Mouse (Mus musculus) embryonic fibroblast, embryonic 13.5 days (primary cell): ENCODE measurements at regions not wholly inside any gene's neighbourhood (a gene's known extent, or its start where the extent isn't known, plus 50 kb on each side); places are given as distances from the start of the nearest gene placed in this dataset.

ENCODE experiments used
- H3K27ac ChIP-seq: 2 replicates; pipeline ENCODE4 v1.5.1; 2012; ENCODE audit warnings: low read length, control low read depth, inconsistent platforms; ENCODE audit not compliant: insufficient read depth
- H3K4me1 ChIP-seq: 2 replicates; pipeline ENCODE4 v1.6.1; 2011; ENCODE audit warnings: low read length; ENCODE audit not compliant: control insufficient read depth, insufficient read depth
- H3K4me3 ChIP-seq: 2 replicates; pipeline ENCODE4 v1.5.1; 2011; ENCODE audit warnings: mild to moderate bottlenecking, control low read depth, low read length; ENCODE audit not compliant: insufficient read depth
- CTCF ChIP-seq: IDR thresholded peaks from 2 replicates; pipeline ENCODE4 v1.5.1; 2011; ENCODE audit warnings: mild to moderate bottlenecking, control low read depth, low read length, moderate library complexity, borderline replicate concordance; ENCODE audit not compliant: insufficient read depth
- POLR2A ChIP-seq: IDR thresholded peaks from 2 replicates; pipeline ENCODE4 v1.6.1; 2011; ENCODE audit warnings: low read depth, mild to moderate bottlenecking, control low read depth, low read length, moderate library complexity

DNA sequence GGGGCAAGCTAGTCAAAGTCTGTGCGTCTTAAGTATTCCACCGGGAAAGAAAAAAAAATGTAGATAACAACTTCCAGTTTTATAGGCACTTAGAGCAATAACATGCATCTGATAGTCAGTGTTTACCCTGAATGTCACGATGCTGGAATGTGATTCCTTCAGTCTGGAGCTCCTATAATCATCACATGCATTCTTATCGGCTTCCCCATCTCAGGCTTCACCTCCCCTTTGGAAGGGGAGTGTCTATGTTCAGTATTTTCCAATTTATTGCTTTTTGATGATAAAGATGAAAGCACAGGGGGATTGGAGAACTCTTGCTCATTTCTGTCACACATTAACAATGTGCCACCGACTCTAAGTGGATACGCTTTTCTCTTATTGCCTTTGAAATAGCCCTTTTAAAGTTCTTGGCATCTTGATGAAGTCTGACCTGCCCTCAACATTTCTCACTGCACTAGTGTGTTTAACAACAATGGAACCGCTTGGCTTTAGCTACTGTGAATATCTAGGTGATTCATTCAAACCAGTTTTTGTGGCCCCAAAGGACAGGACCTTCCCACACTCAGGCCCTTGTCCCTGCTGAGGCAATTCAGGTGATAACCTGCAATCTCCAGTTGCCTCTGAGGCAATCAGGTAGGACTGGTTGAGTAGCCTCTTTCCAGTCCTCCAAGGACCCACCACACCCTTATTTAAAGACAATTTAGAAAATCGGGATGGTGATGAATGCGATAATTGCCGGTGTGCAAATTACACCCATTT is 101.5 kb upstream of the Btg1 start:
- peaks cover 4% of the 10 kb centered on the region; the same call in 1 of the 2 replicates for H3K4me1 ChIP-seq
- no peak overlapping the region for H3K4me3 ChIP-seq
- no peak for TF ChIP-seq POLR2A
- no peak for TF ChIP-seq CTCF
- H3K27ac ChIP-seq, result no peak overlapping the region

DNA sequence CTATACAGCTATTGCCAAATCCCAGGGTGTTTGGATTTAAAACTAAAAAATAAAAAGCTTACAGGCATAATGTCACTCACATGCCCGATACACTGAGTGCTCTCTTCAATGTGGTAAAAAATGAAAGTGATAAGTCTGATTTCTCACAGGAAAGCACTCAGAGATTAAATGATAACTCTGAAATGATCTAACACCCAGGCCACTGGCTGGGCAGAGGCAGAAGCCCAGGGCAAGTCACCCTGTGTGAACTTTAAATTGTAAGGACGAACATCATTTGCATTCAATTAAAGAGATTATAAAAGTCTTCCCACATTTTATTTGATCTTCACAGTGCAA is 100.9 kb upstream of the Btg1 start:
- no peak overlapping the region for H3K4me3 ChIP-seq
- H3K4me1 ChIP-seq, result peaks cover 4% of the 10 kb centered on the region; the same call in 1 of the 2 replicates
- H3K27ac ChIP-seq, result no peak overlapping the region
- TF ChIP-seq CTCF, result no peak
- TF ChIP-seq POLR2A, result no peak

DNA sequence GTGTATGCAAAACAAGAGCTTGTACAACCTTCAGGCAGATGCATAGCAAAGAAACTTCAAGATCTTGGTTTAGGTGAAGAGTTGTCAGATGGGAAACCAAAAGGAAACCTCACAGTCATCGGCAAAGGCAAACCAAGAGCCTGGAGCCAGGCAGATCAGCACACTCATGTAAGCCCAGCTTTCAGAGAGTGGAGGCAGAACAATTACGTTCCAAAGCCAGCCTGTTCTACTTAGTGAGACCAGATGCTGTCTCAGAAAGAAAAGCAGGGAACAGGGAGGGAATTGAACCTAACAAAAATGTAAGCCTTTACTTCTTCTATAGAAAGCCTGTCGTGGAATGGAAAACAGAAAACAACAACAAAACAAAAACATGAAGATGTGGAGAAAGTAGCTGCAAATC is 97.4 kb upstream of the Btg1 start:
- Histone ChIP-seq H3K27ac (no peak overlapping the region), H3K4me3 (no peak overlapping the region), H3K4me1 (peaks cover 4% of the 10 kb centered on the region; the same call in 1 of the 2 replicates)
- no peak for TF ChIP-seq CTCF
- no peak for TF ChIP-seq POLR2A

DNA sequence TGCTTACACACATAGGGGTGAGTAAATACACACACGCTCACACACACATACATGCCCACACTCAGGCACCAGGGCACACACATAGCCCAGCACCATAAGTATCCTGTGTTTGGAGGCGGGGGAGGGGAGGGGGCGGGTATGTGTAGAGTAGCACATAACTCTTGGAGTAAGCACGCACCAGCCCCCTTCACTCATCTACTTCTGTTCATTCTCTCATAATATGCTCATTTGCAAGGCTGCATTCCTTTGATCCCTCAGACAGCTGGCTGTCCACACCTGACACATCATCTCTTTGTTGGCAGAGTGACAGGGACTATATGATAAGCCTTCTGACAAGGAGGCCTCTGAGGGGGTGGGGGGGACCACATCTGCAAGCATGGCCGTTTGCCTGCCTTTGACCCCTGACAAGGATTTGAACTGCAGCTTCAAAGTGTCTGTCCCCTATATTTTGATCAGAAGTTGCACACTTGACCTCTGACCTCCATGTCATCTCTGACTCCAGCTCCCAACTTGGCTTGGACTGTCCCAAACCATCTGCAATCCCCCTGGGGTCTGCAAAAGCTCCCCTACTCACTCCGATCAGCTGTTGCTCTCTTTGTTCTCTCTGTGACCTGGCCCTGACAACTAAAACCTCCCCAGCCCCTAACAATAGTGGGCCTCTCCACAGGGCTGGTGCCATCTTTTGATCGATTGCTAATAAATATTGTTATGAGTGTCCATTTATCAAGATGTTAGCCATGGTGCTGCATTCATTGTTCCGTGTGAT is 95.6 kb upstream of the Btg1 start:
- Histone ChIP-seq H3K4me3 (no peak overlapping the region), H3K27ac (no peak overlapping the region), H3K4me1 (peaks cover 5% of the 10 kb centered on the region; the same call in 1 of the 2 replicates)
- no peak for TF ChIP-seq POLR2A
- TF ChIP-seq CTCF, result no peak

DNA sequence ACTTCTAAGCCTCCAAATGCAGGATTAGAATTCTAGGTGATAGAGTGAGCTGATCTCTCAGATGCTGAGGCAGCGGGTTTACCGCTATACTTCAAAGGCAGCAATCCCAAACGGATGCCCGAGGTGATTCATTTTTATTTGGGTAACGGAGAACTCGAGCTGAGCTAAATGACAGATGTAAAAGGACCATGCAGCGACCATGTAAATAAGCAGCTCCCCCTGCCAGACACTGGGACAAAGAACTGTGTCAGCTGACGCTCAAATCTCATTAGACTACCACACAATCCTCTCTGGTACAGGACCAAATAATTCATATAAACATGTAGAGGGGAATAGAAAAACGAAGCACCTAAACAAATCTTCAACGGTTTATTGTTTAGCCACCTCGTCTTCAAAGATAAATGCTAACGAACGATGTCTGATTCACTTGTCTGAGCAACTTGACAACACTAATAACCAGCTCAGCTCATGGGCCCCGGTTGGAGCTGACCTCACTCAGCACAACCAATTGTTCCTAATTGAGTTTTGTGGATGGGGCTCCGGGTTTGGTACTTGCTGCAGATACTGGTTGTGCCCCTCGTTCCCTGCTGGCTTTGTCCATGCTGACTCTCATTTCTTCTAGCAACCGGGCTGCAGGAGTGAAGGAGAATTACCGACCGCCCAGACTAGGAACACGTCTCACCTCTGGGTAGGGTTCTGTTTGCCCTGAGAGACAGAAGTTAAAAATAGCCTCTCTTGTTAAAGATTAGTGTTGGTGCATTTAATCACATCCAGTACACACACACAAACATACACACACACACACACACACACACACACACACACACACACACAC is 92.6 kb upstream of the Btg1 start:
- Histone ChIP-seq H3K27ac (no peak overlapping the region), H3K4me3 (no peak overlapping the region), H3K4me1 (0 out of 2 replicates have a peak, but pooled peaks cover 2% of the 10 kb centered on the region)
- TF ChIP-seq POLR2A (no peak), CTCF (no peak)

DNA sequence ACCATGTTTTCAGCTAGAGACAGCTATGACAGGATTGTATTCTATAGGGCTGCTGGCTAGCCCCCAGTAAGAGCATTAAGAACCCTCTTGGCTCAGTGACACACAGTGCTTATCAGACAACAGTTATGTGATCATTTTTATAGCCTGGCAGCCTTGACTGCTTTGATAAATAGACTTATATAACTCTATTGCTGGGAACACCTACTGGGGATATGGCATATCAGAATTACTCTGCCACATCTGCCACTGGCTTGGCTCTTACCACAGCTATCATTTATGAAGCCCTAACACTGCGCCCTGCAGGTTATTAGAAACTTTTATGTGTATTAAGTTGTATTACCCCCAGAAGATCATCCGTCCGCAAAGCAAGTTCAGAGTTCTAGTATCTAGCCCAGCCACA is 88.9 kb upstream of the Btg1 start:
- Histone ChIP-seq H3K4me1 (0 out of 2 replicates have a peak, but pooled peaks cover 2% of the 10 kb centered on the region), H3K4me3 (no peak overlapping the region), H3K27ac (no peak overlapping the region)
- no peak for TF ChIP-seq POLR2A
- TF ChIP-seq CTCF, result no peak

DNA sequence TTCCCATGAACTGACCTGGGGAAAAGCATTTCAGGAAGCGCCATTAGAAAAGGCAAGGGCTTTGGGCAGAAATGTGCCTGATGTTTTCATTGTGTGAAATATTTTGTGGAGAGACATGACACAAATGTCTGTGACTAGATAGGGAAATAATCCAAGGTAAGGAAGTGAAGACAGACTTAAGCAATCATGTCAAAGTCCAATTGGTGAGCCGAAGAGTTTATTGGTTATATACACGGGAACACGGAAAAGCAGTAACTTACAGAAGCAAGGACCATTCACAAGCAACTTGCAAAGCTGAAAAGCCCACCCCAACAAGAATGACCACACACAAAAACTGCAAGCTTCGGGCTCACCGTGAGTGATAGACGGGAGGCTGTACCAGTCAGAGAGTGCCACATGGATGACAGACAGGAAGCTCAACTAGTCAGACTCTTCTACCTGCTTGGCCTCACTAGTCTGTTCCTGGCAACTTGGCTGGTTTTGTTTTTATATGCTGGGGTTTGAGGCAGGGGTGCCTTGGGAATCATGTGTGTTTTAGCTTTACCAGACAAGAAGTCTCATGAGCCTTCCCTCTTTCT is 82.2 kb upstream of the Btg1 start:
- TF ChIP-seq POLR2A, result no peak
- no peak for TF ChIP-seq CTCF
- H3K4me3 ChIP-seq, result no peak overlapping the region
- no peaks in the 10 kb centered on the region for H3K4me1 ChIP-seq
- no peak overlapping the region for H3K27ac ChIP-seq

DNA sequence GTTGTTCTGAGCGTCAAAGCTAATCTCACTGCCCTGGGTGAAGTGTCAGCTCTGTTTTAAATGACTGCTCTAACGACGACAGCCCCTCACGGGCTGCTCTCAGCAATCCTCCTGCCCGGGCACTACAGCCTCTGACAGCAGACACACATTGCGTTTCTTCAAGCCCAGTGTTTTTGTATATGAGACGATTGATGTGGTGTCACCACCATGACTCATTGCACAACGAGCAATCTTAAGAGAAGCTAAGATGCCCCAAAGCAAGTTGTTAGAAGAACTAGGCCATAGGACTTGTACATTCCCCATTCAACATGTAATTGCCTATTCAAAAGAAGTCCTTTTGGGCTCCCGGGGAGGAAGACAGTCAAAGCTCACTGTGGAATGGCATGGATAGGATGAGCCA is 81.3 kb upstream of the Btg1 start:
- H3K27ac ChIP-seq, result no peak overlapping the region
- H3K4me3 ChIP-seq, result no peak overlapping the region
- H3K4me1 ChIP-seq, result no peaks in the 10 kb centered on the region
- TF ChIP-seq CTCF (no peak), POLR2A (no peak)

DNA sequence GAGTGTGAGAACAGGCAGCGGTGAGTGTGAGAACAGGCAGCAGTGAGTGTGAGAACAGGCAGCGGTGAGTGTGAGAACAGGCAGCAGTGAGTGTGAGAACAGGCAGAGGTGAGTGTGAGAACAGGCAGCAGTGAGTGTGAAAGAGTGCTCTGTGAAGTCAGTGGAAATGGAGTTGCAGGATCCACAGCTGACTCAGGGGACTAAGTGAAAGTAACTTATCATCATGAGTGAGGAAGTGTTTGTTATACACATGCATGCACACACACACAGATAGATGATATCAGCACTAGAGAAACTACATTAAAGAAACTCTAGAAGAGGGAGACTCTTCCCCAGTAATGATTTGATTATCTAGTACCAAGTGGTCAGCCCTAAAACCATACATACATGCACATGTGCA is 76.0 kb upstream of the Btg1 start:
- TF ChIP-seq POLR2A, result no peak
- no peak for TF ChIP-seq CTCF
- no peak overlapping the region for H3K4me3 ChIP-seq
- H3K4me1 ChIP-seq, result no peaks in the 10 kb centered on the region
- H3K27ac ChIP-seq, result no peak overlapping the region

DNA sequence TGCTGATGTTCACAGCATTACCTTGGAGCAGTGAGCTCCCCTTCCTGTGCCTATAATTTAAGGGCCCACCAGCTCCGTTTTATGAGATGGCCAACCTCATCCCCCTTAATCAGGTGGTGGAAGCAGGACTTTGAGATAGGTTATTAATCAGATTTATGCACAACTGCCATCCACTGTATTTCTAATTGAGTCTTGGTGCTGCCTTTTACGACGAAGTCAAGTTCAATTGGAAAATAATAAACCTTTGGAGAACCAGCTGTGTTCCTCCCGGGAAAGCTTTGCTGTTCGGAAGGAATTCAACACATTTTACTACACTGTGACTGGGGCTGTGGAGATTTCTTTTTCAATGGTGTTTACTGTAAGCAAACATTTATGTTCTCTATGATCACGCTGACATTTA is 71.5 kb upstream of the Btg1 start:
- 0 out of 2 replicates have a peak, but pooled peaks cover 3% of the 10 kb centered on the region for H3K4me1 ChIP-seq
- no peak overlapping the region for H3K4me3 ChIP-seq
- TF ChIP-seq CTCF (no peak), POLR2A (no peak)
- H3K27ac ChIP-seq, result no peak overlapping the region
